Mouse (Mus musculus): ENCODE results near the gene N4bp2.

DNA sequence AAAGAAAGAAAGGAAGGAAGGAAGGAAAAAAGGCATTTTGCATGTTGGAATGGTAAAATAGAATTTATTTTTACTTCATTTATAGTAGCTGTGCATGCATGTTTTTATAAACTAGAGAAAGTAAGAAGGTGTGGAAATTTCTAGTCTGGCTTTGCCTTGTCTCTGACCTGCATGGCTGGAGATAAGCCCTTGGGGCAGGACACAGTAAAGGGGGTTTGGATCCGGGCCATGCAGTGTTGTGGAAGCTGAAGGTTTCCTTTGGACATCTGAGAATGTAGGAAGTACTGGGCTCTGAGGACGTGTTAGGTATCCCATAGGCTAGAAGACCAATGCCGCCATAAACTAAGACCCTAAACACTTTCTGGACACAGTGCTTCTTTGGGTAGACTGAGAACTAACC is 105.1 kb downstream of the N4bp2 start:
- TF ChIP-seq CTCF (IDR thresholded peaks at IDR 0.05; ENCODE audit: insufficient read depth, low read length): no peak
- TF ChIP-seq POLR2A (IDR thresholded peaks at IDR 0.05; ENCODE audit: borderline replicate concordance, extremely low read depth, low read depth, low read length): no peak

All from lung, adult 2 months (tissue).